Mouse (Mus musculus) mouse embryonic stem cell (cell line): ENCODE measurements at regions not wholly inside any gene's neighbourhood (a gene's known extent, or its start where the extent isn't known, plus 50 kb on each side); places are given as distances from the start of the nearest gene placed in this dataset.

ENCODE experiments used
- in situ Hi-C, 2 experiments: fragments of 300-500 bp; cut with MboI; formaldehyde crosslinking; loops; 1 replicate in 1 of 2; 3 replicates in 1 of 2; pipeline ENCODE4 v1.14.3; 2019 to 2020; ENCODE audit warnings: low sequenced_read_pairs in 2 of 2, low pct_unique_long_range_greater_than_20kb in 1 of 2, mixed read lengths in 1 of 2; ENCODE audit not compliant: unreplicated experiment in 1 of 2

DNA sequence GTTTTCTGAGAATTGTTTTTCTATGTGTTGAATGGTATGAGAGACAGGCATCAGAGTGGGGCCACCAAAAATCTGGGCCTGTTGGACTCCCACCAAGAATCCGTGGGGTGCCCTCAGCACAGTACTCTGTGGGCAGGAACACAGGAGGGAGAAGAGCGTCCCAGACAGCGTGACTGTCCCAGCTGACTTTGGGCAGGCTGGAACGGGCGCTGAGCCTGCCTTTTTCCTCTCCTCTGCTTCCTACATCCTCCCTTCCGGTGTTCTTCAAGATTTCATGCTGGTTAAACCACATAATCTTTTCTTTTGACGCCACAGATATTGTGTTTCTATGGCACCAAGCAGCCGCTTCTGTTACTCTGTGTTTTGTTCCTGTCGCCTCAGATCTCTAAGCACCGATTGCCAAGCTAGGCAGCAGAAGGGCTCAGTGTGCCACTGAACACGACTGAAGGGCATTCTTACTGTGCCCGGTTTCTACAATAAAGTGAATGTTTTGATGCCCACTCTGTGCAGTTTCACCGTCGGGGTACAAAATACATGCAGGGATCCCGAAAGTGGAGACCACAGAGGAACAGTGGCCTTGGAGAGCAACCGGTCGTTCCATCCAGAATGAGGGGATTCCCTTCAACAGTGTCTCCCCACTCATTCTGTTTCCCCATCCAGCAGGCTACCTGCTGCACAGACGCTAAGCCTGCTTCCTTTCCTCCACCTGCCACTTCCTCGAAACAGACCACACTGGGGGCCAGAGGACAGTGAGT lies 124.6 kb upstream of the Igfbp7 start:
- in situ Hi-C loops = no loop called here

DNA sequence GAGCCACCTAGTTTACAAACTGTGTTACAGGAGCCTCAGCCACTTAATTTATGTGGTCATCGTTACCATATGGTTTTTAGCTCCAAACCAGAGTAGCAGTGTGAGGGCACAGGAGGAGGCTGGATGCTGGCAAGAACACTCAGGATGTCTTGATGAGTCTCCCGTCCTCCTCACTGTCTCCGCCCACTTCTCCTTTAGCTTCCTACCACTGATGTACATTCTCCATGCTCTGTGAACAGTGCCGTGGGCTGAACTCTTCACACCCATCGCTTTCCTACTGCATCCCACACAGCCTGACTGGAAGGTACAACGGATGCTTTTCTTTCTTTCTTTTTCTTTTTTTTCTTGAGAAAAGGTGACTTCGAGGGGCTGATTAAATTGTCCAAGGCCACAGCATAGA lies 122.5 kb upstream of the Igfbp7 start:
- in situ Hi-C loops = no loop called here

- in situ Hi-C loops = no loop called here
Observed at GRCm38 (mm10) chr5:77517252-77517651, 109.4 kb upstream of the Igfbp7 start.

DNA sequence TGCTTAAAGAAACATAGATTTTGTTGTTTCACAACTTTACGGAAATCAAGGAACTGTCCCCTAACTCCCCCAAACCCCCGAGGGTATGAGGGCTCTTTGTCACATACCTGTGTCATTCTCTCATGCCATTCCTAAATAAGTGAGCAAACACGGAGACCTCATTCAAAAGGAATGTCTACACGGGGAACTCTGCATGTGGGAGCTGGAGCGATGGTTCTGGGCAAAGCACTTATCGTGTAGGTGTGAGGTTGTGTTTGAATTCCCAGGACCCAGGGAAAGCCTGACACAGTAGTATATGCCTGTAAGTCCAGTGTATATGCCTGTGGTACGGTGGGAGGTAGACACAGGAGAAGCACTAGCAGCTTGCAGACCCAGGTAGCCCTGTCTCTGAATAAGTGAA lies 107.6 kb upstream of the Igfbp7 start:
- in situ Hi-C loops = no loop called here

DNA sequence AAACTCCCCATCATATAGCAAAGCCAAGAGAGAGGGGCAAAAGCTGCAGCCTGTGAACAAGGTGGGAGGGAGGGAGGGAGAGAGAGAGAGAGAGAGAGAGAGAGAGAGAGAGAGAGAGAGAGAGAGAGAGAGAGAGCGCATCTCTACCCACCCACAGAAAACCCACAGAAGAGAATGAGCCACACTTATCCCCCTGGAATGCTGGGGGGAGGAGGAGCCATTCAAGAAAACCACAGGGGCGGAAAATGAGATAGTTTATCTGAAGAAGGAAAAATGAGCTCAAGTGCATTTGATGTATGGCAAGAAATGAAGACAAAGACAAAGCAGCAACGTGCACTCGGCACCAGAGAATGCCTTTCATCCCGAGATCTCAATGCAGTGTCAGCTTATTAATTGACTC lies 94.8 kb upstream of the Igfbp7 start:
- in situ Hi-C loops = no loop called here

DNA sequence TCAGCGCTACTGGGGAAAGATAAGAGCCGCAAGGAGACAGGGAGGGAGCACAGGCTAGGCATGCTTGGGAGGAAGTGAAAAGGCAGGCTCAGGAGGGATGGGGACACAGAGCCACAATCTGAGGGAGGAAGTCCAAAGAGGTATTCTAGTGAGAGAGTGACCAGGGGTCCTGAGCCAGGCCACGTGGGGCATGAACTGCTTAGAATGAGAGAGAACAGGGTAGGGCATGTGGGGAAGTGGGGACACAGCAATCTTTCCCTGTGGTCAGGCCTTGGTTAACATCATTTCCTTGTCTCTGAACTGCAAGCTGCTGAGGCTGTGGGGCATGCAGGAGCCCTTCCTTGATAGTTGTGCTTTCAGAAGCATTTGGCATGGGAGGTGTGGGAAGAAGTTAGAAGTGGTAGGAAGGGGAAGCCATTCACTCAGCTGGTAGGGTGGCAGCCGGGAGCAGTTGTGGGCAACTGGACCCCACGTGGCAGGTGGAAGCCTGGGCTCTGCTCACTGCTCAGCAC lies 92.2 kb upstream of the Igfbp7 start:
- in situ Hi-C loops = no loop called here

DNA sequence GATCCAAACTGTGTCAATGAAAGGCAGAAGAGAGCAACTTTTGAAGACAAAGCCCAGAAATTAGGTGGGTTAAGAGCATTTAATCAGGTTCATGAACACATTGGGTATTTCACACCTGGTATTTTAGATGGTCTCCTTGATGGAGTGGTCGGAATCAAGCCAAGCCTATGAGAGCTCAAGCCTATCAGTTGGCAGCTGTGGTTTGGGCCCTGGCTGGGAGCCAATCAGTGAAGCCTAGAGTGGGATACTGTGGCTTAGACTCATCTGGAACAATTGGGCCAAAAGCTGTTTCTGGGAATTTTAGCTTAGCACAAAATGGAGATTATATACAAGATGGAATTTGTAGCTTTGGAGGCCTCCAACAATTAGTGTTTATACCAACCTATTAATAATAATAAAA lies 86.8 kb upstream of the Igfbp7 start:
- in situ Hi-C loops = no loop called here

- in situ Hi-C loops = no loop called here
Observed at GRCm38 (mm10) chr5:77488969-77489368, 81.1 kb upstream of the Igfbp7 start.

- in situ Hi-C loops = no loop called here
Observed at GRCm38 (mm10) chr5:77487837-77488827, 80.3 kb upstream of the Igfbp7 start.

DNA sequence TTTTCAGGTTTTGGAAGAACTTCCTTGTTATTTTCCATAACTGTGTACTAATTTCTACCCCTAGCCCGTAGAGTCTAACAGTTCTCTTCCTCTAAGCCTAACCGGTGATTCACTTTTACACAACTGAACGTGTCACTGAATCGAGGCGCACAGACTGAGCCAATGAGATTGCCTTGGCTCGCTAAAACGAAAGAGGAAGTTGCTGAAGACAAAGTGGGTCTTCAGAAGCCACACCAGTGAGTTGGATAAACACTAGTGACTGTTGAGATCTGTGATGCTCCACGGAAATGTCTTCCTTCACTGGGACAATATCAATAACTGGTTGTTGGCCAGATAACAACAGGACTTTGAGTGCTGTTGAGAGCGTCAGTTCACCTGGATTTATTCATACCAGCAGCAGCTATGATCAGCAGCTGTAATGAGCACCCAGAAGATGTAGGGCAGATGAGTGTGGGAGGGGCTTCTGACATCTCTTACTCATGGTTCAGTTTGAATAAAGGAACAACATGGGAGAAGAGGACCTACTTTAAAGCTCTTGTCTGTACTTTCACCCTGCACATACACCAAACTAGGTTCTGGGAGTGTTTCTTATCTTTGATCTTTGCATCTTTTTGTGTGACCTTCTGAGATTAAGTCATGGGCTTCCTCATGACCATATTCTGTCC lies 75.3 kb upstream of the Igfbp7 start:
- in situ Hi-C loops = no loop called here

GRCm38 (mm10) chr5:77481811-77482210 lies 74.0 kb upstream of the Igfbp7 start:
- in situ Hi-C loops = no loop called here

DNA sequence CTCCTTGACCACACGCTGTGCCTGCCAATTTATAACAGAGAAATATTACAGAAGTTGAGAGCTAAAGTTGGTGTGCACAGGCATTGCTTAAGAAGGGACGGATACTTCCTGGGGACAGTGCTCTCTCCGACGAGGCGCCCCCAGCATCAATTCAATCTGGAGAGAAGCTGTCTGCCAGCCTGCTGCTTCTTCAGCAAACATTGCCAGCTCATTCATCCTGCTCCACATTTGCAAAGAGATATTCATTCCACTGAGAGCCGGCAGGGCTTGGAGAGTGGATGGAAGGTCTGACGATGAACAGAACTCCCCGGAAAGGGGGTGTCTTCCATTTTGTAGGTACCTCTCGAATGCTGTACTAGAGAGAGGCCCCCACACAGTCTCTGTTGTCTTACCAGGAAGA lies 70.0 kb upstream of the Igfbp7 start:
- in situ Hi-C loops = no loop called here

GRCm38 (mm10) chr5:77473896-77474486 lies 66.2 kb upstream of the Igfbp7 start:
- in situ Hi-C loops = loop anchor here in 1 of 2 experiments (25.0 kb wide), 1 partner anchor 313 kb away; no protein-coding TSS in a partner anchor

DNA sequence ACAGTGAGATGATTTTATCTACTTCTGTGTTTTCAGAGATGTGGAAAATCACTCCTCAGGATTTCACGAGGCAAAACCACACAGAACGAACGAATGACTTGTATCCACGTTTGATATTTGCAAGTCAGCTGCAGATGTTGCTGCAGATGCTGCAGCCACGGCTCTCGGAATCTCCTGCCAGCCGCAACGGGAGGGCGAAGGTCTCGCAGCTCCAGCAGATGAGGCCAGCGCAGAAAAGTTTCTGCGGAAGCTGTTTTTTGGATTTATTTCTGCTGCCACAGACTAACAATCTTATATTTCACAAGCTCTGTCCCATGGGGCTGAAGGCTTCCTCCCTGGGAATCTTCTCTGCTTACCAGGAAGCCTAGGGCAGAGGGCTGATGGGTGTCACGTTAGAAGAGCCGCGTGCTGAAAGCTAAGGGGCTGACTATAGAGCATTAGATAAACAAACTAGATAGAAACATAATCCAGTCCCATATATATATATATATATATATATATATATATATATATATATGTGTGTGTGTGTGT lies 61.5 kb upstream of the Igfbp7 start:
- in situ Hi-C loops = loop anchor here in 1 of 2 experiments (25.0 kb wide), 1 partner anchor 318 kb away; no protein-coding TSS in a partner anchor

- in situ Hi-C loops = loop anchor here in 1 of 2 experiments (25.0 kb wide), 1 partner anchor 319 kb away; no protein-coding TSS in a partner anchor
Observed at GRCm38 (mm10) chr5:77468467-77468866, 60.6 kb upstream of the Igfbp7 start.

GRCm38 (mm10) chr5:77464851-77465548 lies 57.2 kb upstream of the Igfbp7 start:
- in situ Hi-C loops = loop anchor here in 1 of 2 experiments (5.0 to 25.0 kb wide), 2 partner anchors 113 to 322 kb away; no protein-coding TSS in a partner anchor
